Mouse (Mus musculus): ENCODE results near the gene Henmt1. TPM values are rescaled to one million over a fixed set of nuclear protein-coding genes. Genes with fewer than 3 reads are reported as not detected.

Gene Henmt1
- total and polyA plus RNA-seq, 2 experiments: not detected

DNA sequence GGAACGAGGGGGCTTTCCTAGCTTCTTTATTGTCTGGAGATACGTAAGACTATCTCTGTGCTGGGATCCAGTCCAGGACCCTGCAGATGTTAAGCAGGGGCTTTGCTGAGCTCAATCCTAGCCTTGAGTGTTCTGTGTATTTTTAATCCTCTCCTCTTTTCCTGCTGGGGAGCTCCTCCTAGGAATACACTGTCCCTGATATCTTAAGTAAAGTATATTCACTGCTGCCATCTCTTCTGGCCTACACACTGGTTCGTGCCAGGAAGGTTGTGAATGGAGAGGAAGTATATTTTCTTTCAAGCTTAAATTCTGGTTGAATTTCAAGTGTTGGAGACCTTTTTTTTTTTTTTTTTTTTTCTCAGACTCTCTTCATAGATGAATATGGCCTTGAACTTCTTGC, 23.6 kb downstream of the Henmt1 start:
- Histone ChIP-seq H3K36me3 (ENCODE audit: control insufficient read depth, insufficient read depth, low read length) (no peaks in the 10 kb centered on the region), H3K79me2 (ENCODE audit: control insufficient read depth, insufficient read depth, low read length) (no peaks in the 10 kb centered on the region), H3K27me3 (ENCODE audit: control insufficient read depth, insufficient read depth, low read length) (no peaks in the 10 kb centered on the region), H3K27ac (replicated peaks; ENCODE audit: insufficient read depth, low read depth, low read length) (no peak overlapping the region), H3K9ac (ENCODE audit: low read depth, low read length) (no peak overlapping the region), H3K4me1 (ENCODE audit: control insufficient read depth, insufficient read depth, low read length) (no peaks in the 10 kb centered on the region), H3K4me3 (ENCODE audit: insufficient read depth, low read depth, low read length) (no peak overlapping the region)
- WGBS: 91% methylated on average over 3 of the region's 3 CpGs
- no peak for DNase-seq (ENCODE audit: extremely low read depth, low read depth, low spot score)
- TF ChIP-seq POLR2A (IDR thresholded peaks at IDR 0.05; ENCODE audit: extremely low read depth, insufficient read depth, low read length) (no peak), CTCF (IDR thresholded peaks at IDR 0.05; ENCODE audit: low read depth, low read length) (no peak)

DNA sequence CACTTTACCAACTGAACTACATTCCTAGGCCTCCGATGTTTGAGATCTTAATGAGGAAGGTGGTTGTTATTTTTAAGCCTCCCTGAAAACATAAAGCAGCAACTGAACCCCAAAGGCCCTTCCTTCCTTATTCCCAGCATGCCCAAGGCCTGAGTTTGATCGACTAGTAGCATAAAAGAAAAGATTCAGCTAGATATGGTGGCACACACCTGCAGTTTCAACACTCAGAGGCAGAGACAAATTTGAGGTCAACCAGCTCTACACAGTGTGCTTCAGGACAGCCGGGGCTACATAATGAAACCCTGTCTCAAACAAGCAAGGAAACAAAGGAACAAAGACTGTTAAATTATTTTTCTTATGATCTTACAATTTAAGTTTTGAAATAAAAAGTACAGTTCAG, 24.1 kb downstream of the Henmt1 start:
- H3K4me3 ChIP-seq (ENCODE audit: insufficient read depth, low read depth, low read length): no peak overlapping the region
- WGBS: 88% methylated on average over 3 of the region's 3 CpGs
- no peaks in the 10 kb centered on the region for H3K36me3 ChIP-seq (ENCODE audit: control insufficient read depth, insufficient read depth, low read length)
- no peaks in the 10 kb centered on the region for H3K4me1 ChIP-seq (ENCODE audit: control insufficient read depth, insufficient read depth, low read length)
- no peaks in the 10 kb centered on the region for H3K79me2 ChIP-seq (ENCODE audit: control insufficient read depth, insufficient read depth, low read length)
- TF ChIP-seq CTCF (IDR thresholded peaks at IDR 0.05; ENCODE audit: low read depth, low read length): no peak
- TF ChIP-seq POLR2A (IDR thresholded peaks at IDR 0.05; ENCODE audit: extremely low read depth, insufficient read depth, low read length): no peak
- no peak overlapping the region for H3K9ac ChIP-seq (ENCODE audit: low read depth, low read length)
- no peak for DNase-seq (ENCODE audit: extremely low read depth, low read depth, low spot score)
- no peaks in the 10 kb centered on the region for H3K27me3 ChIP-seq (ENCODE audit: control insufficient read depth, insufficient read depth, low read length)
- H3K27ac ChIP-seq (replicated peaks; ENCODE audit: insufficient read depth, low read depth, low read length): no peak overlapping the region

GRCm38 (mm10) chr3:108964361-108965044, 24.8 kb downstream of the Henmt1 start:
- Histone ChIP-seq H3K9ac (ENCODE audit: low read depth, low read length) (no peak overlapping the region), H3K36me3 (ENCODE audit: control insufficient read depth, insufficient read depth, low read length) (no peaks in the 10 kb centered on the region), H3K79me2 (ENCODE audit: control insufficient read depth, insufficient read depth, low read length) (no peaks in the 10 kb centered on the region), H3K4me1 (ENCODE audit: control insufficient read depth, insufficient read depth, low read length) (no peaks in the 10 kb centered on the region), H3K4me3 (ENCODE audit: insufficient read depth, low read depth, low read length) (no peak overlapping the region), H3K27me3 (ENCODE audit: control insufficient read depth, insufficient read depth, low read length) (no peaks in the 10 kb centered on the region), H3K27ac (replicated peaks; ENCODE audit: insufficient read depth, low read depth, low read length) (no peak overlapping the region)
- WGBS: 72% methylated on average over 7 of the region's 7 CpGs
- TF ChIP-seq POLR2A (IDR thresholded peaks at IDR 0.05; ENCODE audit: extremely low read depth, insufficient read depth, low read length): no peak
- peak; percentile 20; the same call in 1 of the 2 replicates for TF ChIP-seq CTCF (IDR thresholded peaks at IDR 0.05; ENCODE audit: low read depth, low read length)
- peak; percentile 2 for DNase-seq (ENCODE audit: extremely low read depth, low read depth, low spot score)

DNA sequence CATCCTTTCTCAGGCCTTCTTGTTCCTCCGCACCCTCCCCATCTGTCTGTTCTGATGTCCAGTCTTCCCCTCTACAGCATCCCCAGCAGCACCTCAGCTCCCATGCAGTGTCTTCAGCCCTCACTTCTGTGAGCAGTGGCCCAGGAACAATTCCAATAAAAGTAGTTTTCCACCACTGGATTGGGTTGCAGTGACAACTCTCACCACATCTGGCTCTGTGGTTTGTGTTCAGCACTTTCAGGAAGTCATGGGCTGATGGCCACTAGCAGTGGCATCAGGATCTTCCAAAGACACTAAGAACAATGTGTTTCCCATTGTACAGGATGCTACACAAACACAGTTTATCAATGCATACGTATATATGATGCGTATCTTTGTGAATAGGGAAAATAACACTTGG, 26.4 kb downstream of the Henmt1 start:
- TF ChIP-seq POLR2A (IDR thresholded peaks at IDR 0.05; ENCODE audit: extremely low read depth, insufficient read depth, low read length) (no peak), CTCF (IDR thresholded peaks at IDR 0.05; ENCODE audit: low read depth, low read length) (no peak)
- Histone ChIP-seq H3K36me3 (ENCODE audit: control insufficient read depth, insufficient read depth, low read length) (no peaks in the 10 kb centered on the region), H3K27me3 (ENCODE audit: control insufficient read depth, insufficient read depth, low read length) (no peaks in the 10 kb centered on the region), H3K4me3 (ENCODE audit: insufficient read depth, low read depth, low read length) (no peak overlapping the region), H3K4me1 (ENCODE audit: control insufficient read depth, insufficient read depth, low read length) (no peaks in the 10 kb centered on the region), H3K27ac (replicated peaks; ENCODE audit: insufficient read depth, low read depth, low read length) (no peak overlapping the region), H3K9ac (ENCODE audit: low read depth, low read length) (no peak overlapping the region), H3K79me2 (ENCODE audit: control insufficient read depth, insufficient read depth, low read length) (no peaks in the 10 kb centered on the region)
- no peak for DNase-seq (ENCODE audit: extremely low read depth, low read depth, low spot score)
- WGBS: 93% methylated on average over 3 of the region's 3 CpGs

- Histone ChIP-seq H3K79me2 (ENCODE audit: control insufficient read depth, insufficient read depth, low read length) (no peaks in the 10 kb centered on the region), H3K27me3 (ENCODE audit: control insufficient read depth, insufficient read depth, low read length) (no peaks in the 10 kb centered on the region), H3K4me1 (ENCODE audit: control insufficient read depth, insufficient read depth, low read length) (no peaks in the 10 kb centered on the region), H3K36me3 (ENCODE audit: control insufficient read depth, insufficient read depth, low read length) (no peaks in the 10 kb centered on the region), H3K9ac (ENCODE audit: low read depth, low read length) (no peak overlapping the region), H3K4me3 (ENCODE audit: insufficient read depth, low read depth, low read length) (no peak overlapping the region), H3K27ac (replicated peaks; ENCODE audit: insufficient read depth, low read depth, low read length) (no peak overlapping the region)
- DNase-seq (ENCODE audit: extremely low read depth, low read depth, low spot score): no peak
- TF ChIP-seq POLR2A (IDR thresholded peaks at IDR 0.05; ENCODE audit: extremely low read depth, insufficient read depth, low read length) (no peak), CTCF (IDR thresholded peaks at IDR 0.05; ENCODE audit: low read depth, low read length) (no peak)
- 84% methylated on average over 13 of the region's 13 CpGs for WGBS
These were observed 34.4 kb downstream of the Henmt1 start for GRCm38 (mm10) chr3:108973980-108974660.
